Mouse (Mus musculus) heart, postnatal 0 days (tissue): ENCODE results near the gene Rab3gap2.

Experiments
- CTCF ChIP-seq: IDR thresholded peaks from 2 replicates; pipeline ENCODE4 v1.5.1; 2016; ENCODE audit warnings: antibody characterized with exemption, control low read depth, low read depth
- EP300 ChIP-seq: IDR thresholded peaks from 2 replicates; pipeline ENCODE4 v1.6.1; 2016; ENCODE audit warnings: antibody characterized with exemption, low read depth

DNA sequence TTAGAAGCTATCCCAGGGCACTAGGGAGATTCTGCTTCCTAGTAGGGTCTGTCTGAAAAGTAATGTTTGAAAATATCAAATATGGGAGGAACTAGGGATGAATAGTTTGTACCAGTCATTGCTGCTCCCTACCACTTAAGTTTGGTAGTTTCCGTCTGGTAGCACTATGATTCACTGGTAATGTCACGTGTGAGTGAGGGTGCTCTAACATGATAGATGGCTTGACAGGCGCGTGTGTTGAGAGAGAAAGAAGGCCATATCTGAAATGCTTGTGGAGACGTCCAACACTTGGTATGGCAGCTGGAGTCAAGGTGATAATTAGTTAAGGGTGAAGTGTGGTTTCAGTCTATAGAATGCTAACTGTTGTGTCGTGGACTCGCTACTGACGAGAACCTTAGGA lies 1.2 kb downstream of the Rab3gap2 start:
- TF ChIP-seq CTCF (no peak), EP300 (no peak)
